Mouse (Mus musculus): Measurements from ENCODE around the gene Rad23b.

DNA sequence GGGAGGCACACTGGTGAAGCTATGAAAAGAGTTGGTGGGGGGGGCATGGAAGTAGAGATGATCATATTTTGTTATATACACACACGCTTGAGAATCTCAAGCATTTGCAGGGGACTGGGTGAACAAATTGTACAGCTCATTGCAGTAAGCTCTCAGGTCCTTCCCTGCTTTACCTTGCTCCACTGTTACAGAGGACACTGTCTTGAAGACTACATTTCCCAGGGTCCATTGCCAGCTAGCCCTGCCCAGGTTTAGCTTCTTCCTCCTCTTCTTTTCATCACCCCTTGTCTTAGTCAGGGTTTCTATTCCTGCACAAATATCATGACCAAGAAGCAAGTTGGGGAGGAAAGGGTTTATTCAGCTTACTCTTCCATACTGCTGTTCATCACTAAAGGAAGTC, 56.7 kb downstream of the Rad23b start:
- no peak for TF ChIP-seq CTCF (conservative IDR thresholded peaks at IDR 0.05; ENCODE audit: low read length)
- no peak for TF ChIP-seq POU5F1 (IDR thresholded peaks at IDR 0.05; ENCODE audit: borderline replicate concordance, low read length)
